ENCODE assay signal across 8 mouse cellular contexts in the genomic region with DNA sequence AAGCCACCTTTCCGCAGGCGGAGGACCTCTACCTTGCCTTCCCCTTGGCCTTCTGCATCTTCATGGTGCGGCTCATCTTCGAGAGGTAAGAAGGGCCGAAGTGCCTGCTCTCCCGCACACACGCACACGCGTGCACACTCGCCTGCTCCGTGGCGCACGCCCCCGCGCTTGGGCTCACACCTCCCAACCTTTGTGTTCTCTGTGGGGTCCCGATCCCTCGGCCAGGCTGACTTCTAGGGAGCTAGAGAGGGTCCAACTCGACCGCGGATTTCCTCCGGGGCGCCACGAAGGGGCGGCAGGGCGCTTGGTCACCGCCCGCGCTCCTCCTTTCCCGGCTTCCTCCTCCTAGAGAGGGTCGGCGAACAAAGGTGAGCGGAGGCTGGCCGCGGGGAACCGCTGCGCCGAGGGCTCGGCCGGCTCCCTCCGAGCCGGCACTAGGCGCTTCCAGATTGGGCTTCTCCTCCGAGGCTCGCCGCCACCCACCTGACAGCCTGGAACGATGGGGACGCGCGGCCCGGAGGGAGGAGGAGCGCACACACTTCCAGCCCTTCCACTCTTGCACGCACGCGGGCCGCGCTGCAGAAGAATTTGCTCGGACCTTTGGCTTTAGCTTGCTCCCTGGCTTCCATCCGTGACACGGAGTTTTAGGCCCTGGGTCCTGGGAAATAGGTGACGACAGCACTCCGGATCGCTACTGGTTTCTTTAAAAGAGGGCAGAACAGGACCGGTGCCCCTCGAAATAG. TPM values are rescaled to one million over a fixed set of nuclear protein-coding genes. Genes with fewer than 3 reads are reported as not detected.
DNase-seq lines count a peak whose midpoint lies in the region; ATAC-seq and TF ChIP-seq lines count a peak whose summit lies in the region.

No protein-coding gene starts in this region.

- DNase-seq in adrenal gland, postnatal 4 days (ENCODE audit: low spot score in 2 of 2), result peak; percentile 6 to 18
- peak; percentile 69 for DNase-seq in kidney, postnatal 0 days (ENCODE audit: low spot score)
- DNase-seq in thymus, postnatal 10 days (ENCODE audit: low spot score in 2 of 2), result peak; percentile 37 to 40

- TF ChIP-seq CTCF in C2C12 (IDR thresholded peaks at IDR 0.05; ENCODE audit: control insufficient read depth, insufficient read depth, insufficient read length), result no peak
- no peak for TF ChIP-seq CTCF in embryonic fibroblast, embryonic 13.5 days (IDR thresholded peaks at IDR 0.05; ENCODE audit: borderline replicate concordance, insufficient read depth, low read length)
- 0 out of 2 replicates have a peak, but pooled peaks have one; percentile 11 for TF ChIP-seq CTCF in kidney, postnatal 0 days (IDR thresholded peaks at IDR 0.05; ENCODE audit: low read depth)

- under 1% methylated on average over 48 of the region's 64 CpGs for WGBS in heart, embryonic 14.5 days
- WGBS in kidney, postnatal 0 days, result under 1% methylated on average over 63 of the region's 64 CpGs
- under 1% methylated on average over 64 of the region's 64 CpGs for WGBS in liver, embryonic 15.5 days (ENCODE audit: insufficient replicate concordance)
- WGBS in neural tube, embryonic 14.5 days, result under 1% methylated on average over 64 of the region's 64 CpGs

- no peak for TF ChIP-seq POLR2A in embryonic fibroblast, embryonic 13.5 days (IDR thresholded peaks at IDR 0.05; ENCODE audit: low read depth, low read length)

- H3K27me3 ChIP-seq in C2C12 (ENCODE audit: control insufficient read depth, insufficient read depth, insufficient read length), result no peaks in the 10 kb centered on the region
- 0 out of 2 replicates have a peak, but pooled peaks cover 3% of the 10 kb centered on the region for H3K27me3 ChIP-seq in heart, embryonic 14.5 days (ENCODE audit: control insufficient read depth, insufficient read depth, low read length)
- H3K27me3 ChIP-seq in kidney, postnatal 0 days (ENCODE audit: insufficient read depth, low read length), result no peaks in the 10 kb centered on the region
- peaks cover 33% of the 10 kb centered on the region for H3K27me3 ChIP-seq in liver, embryonic 15.5 days
- no peaks in the 10 kb centered on the region for H3K27me3 ChIP-seq in neural tube, embryonic 14.5 days (ENCODE audit: control insufficient read depth, insufficient read depth, low read length)

- no peaks in the 10 kb centered on the region for H3K9me3 ChIP-seq in heart, embryonic 14.5 days (ENCODE audit: control insufficient read depth, low read length)
- H3K9me3 ChIP-seq in kidney, postnatal 0 days (replicated peaks; ENCODE audit: low read length), result no peaks in the 10 kb centered on the region
- no peaks in the 10 kb centered on the region for H3K9me3 ChIP-seq in liver, embryonic 15.5 days (replicated peaks)
- no peaks in the 10 kb centered on the region for H3K9me3 ChIP-seq in neural tube, embryonic 14.5 days (ENCODE audit: control insufficient read depth, low read length)

- H3ac ChIP-seq in C2C12 (ENCODE audit: control insufficient read depth, insufficient read length, low read depth), result peak overlapping the region; percentile 67

- peak overlapping the region; percentile 85 for H3K9ac ChIP-seq in heart, embryonic 14.5 days (ENCODE audit: low read length)
- H3K9ac ChIP-seq in kidney, postnatal 0 days (ENCODE audit: low read depth, low read length), result peak overlapping the region; percentile 84
- H3K9ac ChIP-seq in liver, embryonic 15.5 days, result peak overlapping the region; percentile 41
- peak overlapping the region; percentile 92 for H3K9ac ChIP-seq in neural tube, embryonic 14.5 days (replicated peaks; ENCODE audit: low read depth, low read length)

- ATAC-seq in heart, embryonic 14.5 days (ENCODE audit: insufficient number of reproducible peaks, insufficient read depth, low FRiP score, low read depth), result peak; percentile 52
- ATAC-seq in kidney, postnatal 0 days (replicated peaks; ENCODE audit: low FRiP score, low read depth), result peak; percentile 71
- ATAC-seq in liver, embryonic 15.5 days (ENCODE audit: insufficient read depth), result peak; percentile 31
- peak; percentile 76 for ATAC-seq in neural tube, embryonic 14.5 days (ENCODE audit: low read depth)

- H3K79me2 ChIP-seq in C2C12 (ENCODE audit: control insufficient read depth, insufficient read depth), result peaks cover 57% of the 10 kb centered on the region

- H3K4me1 ChIP-seq in embryonic fibroblast, embryonic 13.5 days (ENCODE audit: control insufficient read depth, insufficient read depth, low read length), result peaks cover 6% of the 10 kb centered on the region; the same call in 1 of the 2 replicates
- peaks cover 0 to 15% of the 10 kb centered on the region in 2 experiments; a peak in 3 of 4 replicates for H3K4me1 ChIP-seq in heart, embryonic 14.5 days (ENCODE audit: control insufficient read depth in 2 of 2, insufficient read depth in 2 of 2, low read length in 2 of 2)
- peaks cover 12% of the 10 kb centered on the region; the same call in 1 of the 2 replicates for H3K4me1 ChIP-seq in kidney, postnatal 0 days (replicated peaks; ENCODE audit: insufficient read depth, low read length)
- H3K4me1 ChIP-seq in liver, embryonic 15.5 days (replicated peaks), result peaks cover 19% of the 10 kb centered on the region
- H3K4me1 ChIP-seq in neural tube, embryonic 14.5 days (ENCODE audit: control insufficient read depth, insufficient read depth, low read length), result peaks cover 12% of the 10 kb centered on the region; the same call in 1 of the 2 replicates

- peak overlapping the region; percentile 80 for H3K27ac ChIP-seq in embryonic fibroblast, embryonic 13.5 days (ENCODE audit: insufficient read depth, low read length)
- H3K27ac ChIP-seq in heart, embryonic 14.5 days (replicated peaks in 1 of 2; ENCODE audit: control insufficient read depth in 1 of 2, insufficient read depth in 1 of 2, low read depth in 2 of 2, low read length in 2 of 2), result peak overlapping the region; percentile 61 to 79
- peak overlapping the region; percentile 83 for H3K27ac ChIP-seq in kidney, postnatal 0 days
- H3K27ac ChIP-seq in liver, embryonic 15.5 days (replicated peaks), result peak overlapping the region; percentile 42
- H3K27ac ChIP-seq in neural tube, embryonic 14.5 days (ENCODE audit: low read depth, low read length), result peak overlapping the region; percentile 87

- H3K4me3 ChIP-seq in C2C12 (ENCODE audit: insufficient read depth, poor library complexity, severe bottlenecking), result peak overlapping the region; percentile 85
- H3K4me3 ChIP-seq in embryonic fibroblast, embryonic 13.5 days (ENCODE audit: insufficient read depth, low read length), result peak overlapping the region; percentile 87
- H3K4me3 ChIP-seq in heart, embryonic 14.5 days (ENCODE audit: control insufficient read depth in 1 of 2, insufficient read depth in 1 of 2, low read depth in 1 of 2, low read length in 2 of 2), result peak overlapping the region; percentile 88 to 89
- H3K4me3 ChIP-seq in kidney, postnatal 0 days (replicated peaks; ENCODE audit: low read depth, low read length), result peak overlapping the region; percentile 87
- H3K4me3 ChIP-seq in liver, embryonic 15.5 days (replicated peaks), result peak overlapping the region; percentile 65
- peak overlapping the region; percentile 92 for H3K4me3 ChIP-seq in neural tube, embryonic 14.5 days (ENCODE audit: low read depth, low read length)

- H3K4me2 ChIP-seq in heart, embryonic 14.5 days (ENCODE audit: low read length), result peak overlapping the region; percentile 90
- peak overlapping the region; percentile 95 for H3K4me2 ChIP-seq in kidney, postnatal 0 days (ENCODE audit: low read length)
- peak overlapping the region; percentile 76 for H3K4me2 ChIP-seq in liver, embryonic 15.5 days
- peak overlapping the region; percentile 76 for H3K4me2 ChIP-seq in neural tube, embryonic 14.5 days (ENCODE audit: low read depth, low read length)

- peaks cover 44% of the 10 kb centered on the region for H3K79me3 ChIP-seq in C2C12 (ENCODE audit: low read depth)

- H3K36me3 ChIP-seq in C2C12 (ENCODE audit: control insufficient read depth, insufficient read depth), result peaks cover 4% of the 10 kb centered on the region
- H3K36me3 ChIP-seq in heart, embryonic 14.5 days (ENCODE audit: control insufficient read depth, insufficient read depth, low read length), result no peaks in the 10 kb centered on the region
- no peaks in the 10 kb centered on the region for H3K36me3 ChIP-seq in kidney, postnatal 0 days (ENCODE audit: insufficient read depth, low read length)
- H3K36me3 ChIP-seq in liver, embryonic 15.5 days (replicated peaks), result no peaks in the 10 kb centered on the region
- H3K36me3 ChIP-seq in neural tube, embryonic 14.5 days (ENCODE audit: control insufficient read depth, insufficient read depth, low read length), result no peaks in the 10 kb centered on the region

TF ChIP-seq in C2C12, 6 proteins besides CTCF, POLR2A, EP300 and RAD21:
- TF ChIP-seq FOSL1 (IDR thresholded peaks at IDR 0.05; ENCODE audit: insufficient read depth, low read length, poor library complexity, severe bottlenecking) (no peak), MYOD1 (IDR thresholded peaks at IDR 0.05; ENCODE audit: control insufficient read depth, insufficient read length, low read depth) (no peak), USF1 (IDR thresholded peaks at IDR 0.05; ENCODE audit: low read depth) (no peak), MYOG (IDR thresholded peaks at IDR 0.05; ENCODE audit: control insufficient read depth, extremely low read depth, insufficient read length) (no peak), CEBPB (IDR thresholded peaks at IDR 0.05; ENCODE audit: low read depth) (no peak), MAX (IDR thresholded peaks at IDR 0.05) (no peak)

RNA-seq across cellular contexts. Expression of a gene that starts 0.7 kb away (rescaled TPM):
- 10.3 TPM for polyA plus RNA-seq in C2C12 (2012; fragmentation: generic; extraction: Trizol)
- 10 to 100 TPM; 14.6 to 17.4 TPM for total RNA-seq in adrenal gland, postnatal 4 days (2021)
- 75.8 and 78.2 TPM in 2 replicates for polyA plus RNA-seq in embryonic fibroblast, embryonic 13.5 days (2011; ENCODE audit: insufficient read length, low read depth, missing spikeins)
- 32.0 and 34.4 TPM in 2 replicates for polyA plus RNA-seq in heart, embryonic 14.5 days (2014; fragmentation: Nextera tagmentation; extraction: Ambion mirVana)
- 18.3 and 19.3 TPM in 2 replicates for polyA plus RNA-seq in kidney, postnatal 0 days (2015; fragmentation: Nextera tagmentation; extraction: Ambion mirVana)
- polyA plus RNA-seq in liver, embryonic 15.5 days (2015; fragmentation: Nextera tagmentation; extraction: Ambion mirVana), result 8.4 and 10.9 TPM in 2 replicates
- 77.6 and 82.3 TPM in 2 replicates for polyA plus RNA-seq in neural tube, embryonic 14.5 days (2014; fragmentation: Nextera tagmentation; extraction: Ambion mirVana)

Comparison
In these comparisons a context has a peak if more than half of its experiments do, and no peak if none do; other contexts are left out.
1. Peak in every context shown above with its lines: DNase-seq, ATAC-seq, H3K4me3 ChIP-seq and H3K27ac ChIP-seq.
2. DNase-seq: peak in every context shown above with its lines; median percentile 69 in kidney, postnatal 0 days; 38 in thymus, postnatal 10 days; 12 in adrenal gland, postnatal 4 days.
3. H3K9ac ChIP-seq: peak in every context shown above with its lines; median percentile 92 in neural tube, embryonic 14.5 days; 85 in heart, embryonic 14.5 days; 84 in kidney, postnatal 0 days; 41 in liver, embryonic 15.5 days.